Mouse (Mus musculus) E14TG2a.4 (cell line): ENCODE results near the gene Oprm1.

ENCODE experiments used
- CTCF ChIP-seq: conservative IDR thresholded peaks from 2 replicates; pipeline ENCODE4 v1.5.1; 2014; ENCODE audit warnings: low read length
- NANOG ChIP-seq: IDR thresholded peaks from 2 replicates; pipeline ENCODE4 v1.6.1; 2014; ENCODE audit warnings: borderline replicate concordance, low read length, mixed read lengths

DNA sequence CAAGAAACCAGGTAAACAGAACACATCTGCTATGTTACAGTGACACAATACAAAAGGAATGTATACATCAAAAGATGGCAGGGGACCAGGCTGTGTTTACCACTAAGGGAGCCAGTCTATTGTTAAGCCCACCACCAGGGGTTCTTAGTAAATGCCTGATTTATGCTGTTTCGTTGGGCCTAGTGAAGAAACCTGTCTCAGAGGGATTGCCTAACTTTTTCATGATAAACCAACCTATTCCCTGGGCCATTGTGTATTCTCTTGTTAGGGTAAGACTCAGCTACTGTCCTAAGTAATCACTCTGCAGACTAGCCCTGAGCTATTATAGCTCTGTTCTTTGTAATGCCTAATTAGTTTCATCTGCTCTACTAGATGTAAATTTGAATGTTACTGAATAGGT lies 62.3 kb downstream of the Oprm1 start:
- TF ChIP-seq CTCF, result no peak
- peak; percentile 80 for TF ChIP-seq NANOG
